Mouse (Mus musculus) limb, embryonic 11.5 days (tissue): ENCODE data around the gene Ptpn11. TPM values are rescaled to one million over a fixed set of nuclear protein-coding genes. Genes with fewer than 3 reads are reported as not detected.
A peak's percentile ranks its signal among the peaks of the same experiment; 100 is the strongest.

Experiments
- ATAC-seq: fragments of 200-750 bp; cut with Nextera tagmentation; 2 replicates; pipeline ENCODE4 v1.8.0; 2017; ENCODE audit warnings: low read depth; ENCODE audit not compliant: insufficient number of reproducible peaks, low FRiP score, low TSS enrichment
- DNase-seq: peaks from one replicate; pipeline ENCODE4 v3.0.0-alpha.2; 2015; ENCODE audit warnings: low spot score
- H3K27ac ChIP-seq: fragments of 300-500 bp; sonication (generic); replicated peaks from 2 replicates; pipeline ENCODE4 v1.5.1; 2014; ENCODE audit warnings: low read depth, mild to moderate bottlenecking, low read length
- H3K27me3 ChIP-seq: fragments of 300-500 bp; sonication (generic); 2 replicates; pipeline ENCODE4 v1.6.1; 2014; ENCODE audit warnings: mild to moderate bottlenecking, low read length, mixed read lengths; ENCODE audit not compliant: control insufficient read depth, insufficient read depth
- H3K36me3 ChIP-seq: fragments of 300-500 bp; sonication (generic); 2 replicates; pipeline ENCODE4 v1.6.1; 2014; ENCODE audit warnings: mild to moderate bottlenecking, low read length, moderate library complexity, mixed read lengths; ENCODE audit not compliant: control insufficient read depth, insufficient read depth
- H3K4me1 ChIP-seq: fragments of 300-500 bp; sonication (generic); 2 replicates; pipeline ENCODE4 v1.6.1; 2014; ENCODE audit warnings: low read length, mixed read lengths; ENCODE audit not compliant: control insufficient read depth, insufficient read depth
- H3K4me2 ChIP-seq: fragments of 300-500 bp; sonication (generic); 2 replicates; pipeline ENCODE4 v1.6.1; 2014; ENCODE audit warnings: low read depth, mild to moderate bottlenecking, moderate library complexity; ENCODE audit not compliant: severe bottlenecking
- H3K4me3 ChIP-seq: fragments of 300-500 bp; sonication (generic); 2 replicates; pipeline ENCODE4 v1.5.1; 2014; ENCODE audit warnings: low read depth, low read length
- H3K9ac ChIP-seq: fragments of 300-500 bp; sonication (generic); 2 replicates; pipeline ENCODE4 v1.6.1; 2014; ENCODE audit warnings: mild to moderate bottlenecking, low read length
- H3K9me3 ChIP-seq: fragments of 300-500 bp; sonication (generic); 2 replicates; pipeline ENCODE4 v1.6.1; 2016; ENCODE audit warnings: low read length; ENCODE audit not compliant: control insufficient read depth
- WGBS: fragments of 180-500 bp; shearing (Covaris S2); extraction: QIAGEN DNeasy Blood & Tissue Kit; methylation state at CpG from one replicate; pipeline ENCODE4 v1.1.7; 2014; 5-methylcytosine and 5-hydroxymethylcytosine counted together
- polyA plus RNA-seq: library from polyadenylated mRNA; unstranded; fragments of >200 nt; fragmentation: Nextera tagmentation; extraction: Ambion mirVana; gene quantifications from 2 replicates; pipeline ENCODE4 v1.2.1, GENCODE M21; 2014

Ptpn11 gene
- polyA plus RNA-seq, 1 experiment from 2014 or later = 27.5 TPM

DNA sequence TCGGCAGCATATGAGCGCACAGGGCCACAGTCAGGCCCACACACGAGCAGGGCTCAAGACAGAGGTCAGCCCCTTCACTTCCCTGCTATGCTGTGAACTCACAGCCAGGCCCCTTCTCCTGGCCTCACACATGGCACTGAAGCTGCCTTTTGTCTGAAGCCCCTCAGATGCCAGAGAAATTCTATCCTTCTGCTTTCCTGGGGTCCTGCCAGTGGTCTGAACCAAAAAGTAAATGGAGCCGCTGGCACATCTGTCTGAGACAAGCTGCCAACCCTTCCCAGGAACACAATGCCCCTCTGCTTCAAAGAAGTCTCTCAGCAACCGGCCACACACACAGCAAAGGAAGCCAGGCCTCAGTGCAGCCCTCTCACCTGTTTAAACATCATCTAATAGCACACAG, 28.9 kb downstream of the Ptpn11 start:
- H3K27me3 ChIP-seq = no peaks in the 10 kb centered on the region
- no peak overlapping the region for H3K4me2 ChIP-seq
- H3K36me3 ChIP-seq = peaks cover 39% of the 10 kb centered on the region
- no peak overlapping the region for H3K4me3 ChIP-seq
- WGBS = 86% methylated on average over 5 of the region's 5 CpGs
- no peaks in the 10 kb centered on the region for H3K9me3 ChIP-seq
- H3K4me1 ChIP-seq = no peaks in the 10 kb centered on the region
- H3K9ac ChIP-seq = no peak overlapping the region
- no peak for DNase-seq
- no peak for ATAC-seq
- no peak overlapping the region for H3K27ac ChIP-seq

- no peak overlapping the region for H3K4me2 ChIP-seq
- DNase-seq (no peak), ATAC-seq (no peak)
- no peak overlapping the region for H3K9ac ChIP-seq
- H3K9me3 ChIP-seq = no peaks in the 10 kb centered on the region
- no peak overlapping the region for H3K4me3 ChIP-seq
- no peaks in the 10 kb centered on the region for H3K4me1 ChIP-seq
- no peaks in the 10 kb centered on the region for H3K27me3 ChIP-seq
- no peak overlapping the region for H3K27ac ChIP-seq
- peaks cover 30% of the 10 kb centered on the region for H3K36me3 ChIP-seq
- WGBS = 89% methylated on average over 7 of the region's 7 CpGs
Measured at GRCm38 (mm10) chr5:121158966-121159365, 32.2 kb downstream of the Ptpn11 start.

DNA sequence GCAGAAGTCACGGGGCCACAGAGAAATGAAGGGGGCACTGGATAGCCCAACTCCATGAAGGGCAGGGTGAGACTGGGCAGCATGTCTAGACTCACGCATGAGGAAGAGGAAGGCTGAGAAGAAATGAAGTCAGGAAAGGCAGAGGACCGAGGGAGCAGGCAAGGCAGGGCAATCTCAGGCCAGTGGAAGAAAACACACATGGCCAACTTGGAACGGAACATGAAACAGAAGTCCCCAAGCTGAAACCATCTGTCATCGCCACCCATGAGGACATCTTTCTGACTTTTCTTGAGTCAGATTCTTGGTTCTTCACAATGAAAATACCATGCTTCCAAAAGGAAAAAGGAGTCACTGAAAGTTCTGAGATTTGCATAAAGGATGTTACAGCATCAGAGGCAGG, 33.7 kb downstream of the Ptpn11 start:
- H3K27ac ChIP-seq = no peak overlapping the region
- 94% methylated on average over 5 of the region's 5 CpGs for WGBS
- no peaks in the 10 kb centered on the region for H3K4me1 ChIP-seq
- no peaks in the 10 kb centered on the region for H3K9me3 ChIP-seq
- no peak for DNase-seq
- no peak for ATAC-seq
- peaks cover 23% of the 10 kb centered on the region; the same call in 1 of the 2 replicates for H3K36me3 ChIP-seq
- no peak overlapping the region for H3K4me2 ChIP-seq
- H3K9ac ChIP-seq = no peak overlapping the region
- H3K27me3 ChIP-seq = no peaks in the 10 kb centered on the region
- no peak overlapping the region for H3K4me3 ChIP-seq

- Histone ChIP-seq H3K4me2 (no peak overlapping the region), H3K27ac (no peak overlapping the region), H3K4me3 (no peak overlapping the region), H3K27me3 (no peaks in the 10 kb centered on the region), H3K9ac (no peak overlapping the region), H3K36me3 (peaks cover 18% of the 10 kb centered on the region; the same call in 1 of the 2 replicates), H3K4me1 (no peaks in the 10 kb centered on the region), H3K9me3 (no peaks in the 10 kb centered on the region)
- no peak for DNase-seq
- ATAC-seq = no peak
- 81% methylated on average over 2 of the region's 2 CpGs for WGBS
Measured at GRCm38 (mm10) chr5:121157017-121157416, 34.2 kb downstream of the Ptpn11 start.

DNA sequence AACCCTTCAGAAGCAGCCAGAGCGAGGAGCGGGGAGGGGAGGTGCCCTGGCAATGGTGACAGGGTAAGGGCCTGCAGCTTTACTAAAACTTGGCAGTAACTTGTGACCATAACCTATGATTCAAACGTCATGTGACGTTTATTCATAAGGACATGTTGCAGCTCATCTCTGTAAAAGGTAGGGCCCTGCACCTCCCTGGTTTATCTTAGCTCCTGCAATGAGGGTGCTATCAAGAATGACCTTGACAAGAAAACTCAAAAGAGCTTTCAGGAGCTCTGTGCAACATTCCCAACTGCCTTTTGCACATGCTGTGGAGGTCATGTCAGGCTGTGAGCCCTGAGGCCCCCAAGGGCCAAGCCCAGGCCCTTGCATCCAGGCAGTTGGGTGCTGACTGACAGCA, 35.1 kb downstream of the Ptpn11 start:
- no peak overlapping the region for H3K4me3 ChIP-seq
- 95% methylated on average over 4 of the region's 4 CpGs for WGBS
- no peak for ATAC-seq
- no peak for DNase-seq
- no peak overlapping the region for H3K4me2 ChIP-seq
- H3K9ac ChIP-seq = no peak overlapping the region
- no peak overlapping the region for H3K27ac ChIP-seq
- no peaks in the 10 kb centered on the region for H3K27me3 ChIP-seq
- H3K9me3 ChIP-seq = no peaks in the 10 kb centered on the region
- H3K36me3 ChIP-seq = peaks cover 18% of the 10 kb centered on the region; the same call in 1 of the 2 replicates
- H3K4me1 ChIP-seq = no peaks in the 10 kb centered on the region

DNA sequence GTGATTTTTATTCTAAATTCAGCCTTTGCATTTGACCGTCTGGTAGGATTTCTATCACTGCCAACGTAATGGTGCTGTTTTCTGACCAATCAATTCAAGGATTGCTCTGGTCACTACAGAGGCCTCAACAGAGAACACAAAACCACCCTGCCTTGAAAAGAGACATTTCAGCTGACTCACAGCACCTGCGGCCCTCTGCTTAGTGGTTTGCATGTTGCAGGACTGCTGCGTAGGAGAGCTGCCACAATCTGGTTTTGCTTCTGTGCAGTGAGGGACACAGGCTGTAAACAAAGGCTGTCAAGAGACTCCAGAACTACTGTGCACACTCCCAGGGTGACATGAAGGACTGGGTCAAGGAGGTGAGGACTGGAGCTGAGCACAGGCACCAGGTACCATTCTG, 40.5 kb downstream of the Ptpn11 start:
- H3K9ac ChIP-seq = no peak overlapping the region
- H3K9me3 ChIP-seq = no peaks in the 10 kb centered on the region
- no peaks in the 10 kb centered on the region for H3K27me3 ChIP-seq
- H3K4me3 ChIP-seq = no peak overlapping the region
- H3K4me1 ChIP-seq = no peaks in the 10 kb centered on the region
- H3K27ac ChIP-seq = no peak overlapping the region
- no peak overlapping the region for H3K4me2 ChIP-seq
- ATAC-seq (no peak), DNase-seq (no peak)
- 90% methylated on average over 4 of the region's 4 CpGs for WGBS
- peaks cover 20% of the 10 kb centered on the region; the same call in 1 of the 2 replicates for H3K36me3 ChIP-seq

GRCm38 (mm10) chr5:121149246-121149645, 42.0 kb downstream of the Ptpn11 start:
- Histone ChIP-seq H3K4me2 (no peak overlapping the region), H3K27ac (no peak overlapping the region), H3K9me3 (no peaks in the 10 kb centered on the region), H3K36me3 (peaks cover 23% of the 10 kb centered on the region; the same call in 1 of the 2 replicates), H3K4me3 (no peak overlapping the region), H3K4me1 (no peaks in the 10 kb centered on the region), H3K27me3 (no peaks in the 10 kb centered on the region), H3K9ac (no peak overlapping the region)
- ATAC-seq (no peak), DNase-seq (peak; percentile 24)
- WGBS = 92% methylated on average over 1 of the region's 1 CpGs

DNA sequence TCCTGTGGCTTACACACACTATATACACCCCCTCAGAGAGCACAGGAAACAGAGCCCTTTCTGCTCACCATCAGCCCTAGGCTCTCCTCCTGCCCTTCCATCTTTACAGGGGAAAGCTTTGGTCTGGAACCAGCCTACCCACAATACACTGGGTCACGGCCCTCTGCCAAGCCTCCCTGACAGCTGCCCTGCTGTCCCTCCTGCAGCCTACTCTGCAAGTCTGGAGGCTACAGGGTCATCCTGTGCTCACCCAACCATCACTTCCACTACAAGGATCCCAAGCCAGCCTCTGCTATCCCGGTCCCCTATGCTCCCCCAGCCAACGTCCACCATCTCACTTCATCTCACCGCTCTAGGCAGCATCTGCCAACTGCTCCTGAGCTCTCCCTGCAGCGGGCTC, 44.9 kb downstream of the Ptpn11 start:
- WGBS = 94% methylated on average over 5 of the region's 5 CpGs
- Histone ChIP-seq H3K4me2 (no peak overlapping the region), H3K27ac (no peak overlapping the region), H3K27me3 (no peaks in the 10 kb centered on the region), H3K9me3 (no peaks in the 10 kb centered on the region), H3K4me1 (no peaks in the 10 kb centered on the region), H3K4me3 (no peak overlapping the region), H3K36me3 (peaks cover 25% of the 10 kb centered on the region; the same call in 1 of the 2 replicates), H3K9ac (no peak overlapping the region)
- DNase-seq = no peak
- no peak for ATAC-seq

DNA sequence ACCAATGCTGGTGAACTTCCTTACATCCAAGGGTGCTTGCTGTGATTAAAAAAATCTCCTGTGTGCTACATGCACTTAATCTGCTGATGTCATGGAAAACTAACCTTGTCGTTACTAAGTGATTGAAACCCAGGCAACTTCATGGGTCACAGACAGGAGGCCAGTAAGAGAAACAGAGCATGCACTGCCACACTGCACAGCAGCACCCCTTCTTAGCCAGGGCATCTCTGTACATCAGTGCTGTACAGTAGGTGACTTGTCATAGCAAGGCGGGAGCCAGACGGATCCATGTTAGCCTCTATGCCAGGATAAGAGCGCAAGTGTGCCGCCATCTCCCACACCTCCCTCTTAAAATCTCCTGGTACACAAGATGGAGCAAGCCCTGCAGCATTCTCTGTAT, 45.6 kb downstream of the Ptpn11 start:
- Histone ChIP-seq H3K4me3 (no peak overlapping the region), H3K4me1 (no peaks in the 10 kb centered on the region), H3K36me3 (peaks cover 24% of the 10 kb centered on the region; the same call in 1 of the 2 replicates), H3K9ac (no peak overlapping the region), H3K27ac (no peak overlapping the region), H3K4me2 (no peak overlapping the region), H3K9me3 (no peaks in the 10 kb centered on the region), H3K27me3 (no peaks in the 10 kb centered on the region)
- WGBS = 90% methylated on average over 5 of the region's 5 CpGs
- ATAC-seq (no peak), DNase-seq (no peak)
